Mouse (Mus musculus): ENCODE results near the gene Skiv2l. TPM values are rescaled to one million over a fixed set of nuclear protein-coding genes. Genes with fewer than 3 reads are reported as not detected.
A peak's percentile ranks its signal among the peaks of the same experiment; 100 is the strongest.
"Not testable (repeated sequence)": the region's sequence is repeated elsewhere in the genome, so short reads cannot be mapped to it uniquely, and the experiment has no call there.

The Skiv2l gene
- polyA plus RNA-seq, 1 experiment from 2014 or later = 27.3 TPM

GRCm38 (mm10) chr17:34844884-34845283, 5.1 kb downstream of the Skiv2l start:
- H3K36me3 ChIP-seq = peaks cover 84% of the 10 kb centered on the region
- H3K4me2 ChIP-seq = no peak overlapping the region
- no peak overlapping the region for H3K4me3 ChIP-seq
- 90% methylated on average over 13 of the region's 13 CpGs for WGBS
- no peak overlapping the region for H3K27ac ChIP-seq (replicated peaks)
- no peak overlapping the region for H3K9ac ChIP-seq
- H3K9me3 ChIP-seq = no peaks in the 10 kb centered on the region
- H3K4me1 ChIP-seq = peaks cover 7% of the 10 kb centered on the region
- H3K27me3 ChIP-seq (replicated peaks) = no peaks in the 10 kb centered on the region
- ATAC-seq (ENCODE audit: extremely low read depth, insufficient number of reproducible peaks, low FRiP score, low TSS enrichment) = no peak

- H3K4me3 ChIP-seq = no peak overlapping the region
- H3K36me3 ChIP-seq = peaks cover 74% of the 10 kb centered on the region
- H3K27me3 ChIP-seq (replicated peaks) = no peaks in the 10 kb centered on the region
- peaks cover 22% of the 10 kb centered on the region for H3K4me1 ChIP-seq
- WGBS = 74% methylated on average over 6 of the region's 6 CpGs
- H3K27ac ChIP-seq (replicated peaks) = no peak overlapping the region
- H3K4me2 ChIP-seq = peak overlapping the region; percentile 9; the same call in 1 of the 2 replicates
- H3K9me3 ChIP-seq = no peaks in the 10 kb centered on the region
- no peak for ATAC-seq (ENCODE audit: extremely low read depth, insufficient number of reproducible peaks, low FRiP score, low TSS enrichment)
- no peak overlapping the region for H3K9ac ChIP-seq
Observed at GRCm38 (mm10) chr17:34840736-34841307, 9.2 kb downstream of the Skiv2l start.

DNA sequence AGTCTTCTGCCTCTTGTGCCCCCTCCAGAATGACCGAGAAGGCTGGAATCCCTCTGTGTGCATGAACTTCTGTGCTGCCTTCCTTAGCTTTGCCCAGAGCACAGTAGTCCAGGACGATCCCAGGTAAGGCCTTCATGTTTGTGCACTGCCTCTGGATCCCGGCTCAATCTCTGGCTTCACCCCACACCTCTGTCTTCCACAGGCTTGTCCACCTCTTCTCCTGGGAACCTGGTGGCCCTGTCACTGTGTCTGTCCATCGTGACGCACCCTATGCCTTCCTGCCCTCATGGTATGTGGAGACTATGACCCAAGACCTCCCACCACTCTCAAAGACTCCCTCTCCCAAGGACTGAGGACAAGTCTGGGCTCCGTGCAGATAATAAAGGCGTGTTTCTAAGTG, 11.2 kb downstream of the Skiv2l start:
- no peak overlapping the region for H3K4me3 ChIP-seq
- no peaks in the 10 kb centered on the region for H3K27me3 ChIP-seq (replicated peaks)
- H3K4me2 ChIP-seq = peak overlapping the region; percentile 20; the same call in 1 of the 2 replicates
- ATAC-seq (ENCODE audit: extremely low read depth, insufficient number of reproducible peaks, low FRiP score, low TSS enrichment) = no peak
- peaks cover 26% of the 10 kb centered on the region for H3K4me1 ChIP-seq
- no peaks in the 10 kb centered on the region for H3K9me3 ChIP-seq
- no peak overlapping the region for H3K9ac ChIP-seq
- H3K36me3 ChIP-seq = peaks cover 66% of the 10 kb centered on the region
- WGBS = 81% methylated on average over 7 of the region's 7 CpGs
- H3K27ac ChIP-seq (replicated peaks) = no peak overlapping the region

DNA sequence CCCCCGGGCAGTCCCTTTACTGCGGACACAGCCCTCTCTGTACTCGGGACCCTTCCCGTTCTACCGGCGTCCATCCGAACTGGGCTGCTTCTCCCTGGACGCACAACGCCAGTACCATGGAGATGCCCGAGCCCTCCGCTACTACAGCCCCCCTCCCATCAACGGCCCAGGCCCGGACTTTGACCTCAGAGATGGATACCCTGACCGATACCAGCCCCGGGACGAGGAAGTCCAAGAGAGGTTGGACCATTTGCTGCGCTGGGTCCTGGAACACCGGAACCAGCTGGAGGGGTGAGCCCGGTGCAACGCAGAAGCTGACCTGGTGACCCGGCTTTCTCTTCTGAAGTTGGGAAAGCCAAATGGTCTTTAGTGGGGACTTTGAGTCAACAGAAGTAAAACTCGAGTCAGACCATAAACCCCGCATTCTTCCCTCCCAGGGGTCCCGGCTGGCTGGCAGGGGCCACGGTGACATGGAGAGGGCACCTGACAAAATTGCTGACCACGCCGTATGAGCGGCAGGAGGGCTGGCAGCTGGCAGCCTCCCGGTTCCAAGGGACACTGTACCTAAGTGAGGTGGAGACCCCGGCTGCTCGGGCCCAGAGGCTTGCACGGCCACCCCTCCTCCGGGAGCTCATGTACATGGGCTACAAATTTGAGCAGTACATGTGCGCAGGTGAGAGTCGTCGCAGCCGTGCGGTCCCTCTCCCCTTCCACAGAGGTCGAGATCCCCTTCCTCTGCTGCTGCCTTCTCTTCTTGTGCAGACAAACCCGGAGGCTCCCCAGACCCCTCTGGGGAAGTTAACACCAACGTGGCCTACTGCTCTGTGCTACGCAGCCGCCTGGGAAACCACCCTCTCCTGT, 12.3 kb downstream of the Skiv2l start:
- H3K4me1 ChIP-seq = peaks cover 26% of the 10 kb centered on the region
- WGBS = 36% methylated on average over 43 of the region's 43 CpGs
- H3K4me3 ChIP-seq = peak overlapping the region; percentile 91
- peak overlapping the region; percentile 99 for H3K4me2 ChIP-seq
- peak overlapping the region; percentile 69; the same call in 1 of the 2 replicates for H3K27ac ChIP-seq (replicated peaks)
- H3K27me3 ChIP-seq (replicated peaks) = no peaks in the 10 kb centered on the region
- peak overlapping the region; percentile 89 for H3K9ac ChIP-seq
- peaks cover 65% of the 10 kb centered on the region for H3K36me3 ChIP-seq
- ATAC-seq (ENCODE audit: extremely low read depth, insufficient number of reproducible peaks, low FRiP score, low TSS enrichment) = no peak
- H3K9me3 ChIP-seq = no peaks in the 10 kb centered on the region

- Histone ChIP-seq H3K27ac (replicated peaks) (peak within 1 kb of the TSS; percentile 69), H3K9ac (peak within 1 kb of the TSS; percentile 89), H3K4me3 (peak within 1 kb of the TSS; percentile 91), H3K4me2 (peak within 1 kb of the TSS; percentile 99), H3K4me1 (peaks cover 26% of the 10 kb centered on the region), H3K9me3 (no peaks in the 10 kb centered on the region), H3K36me3 (peaks cover 65% of the 10 kb centered on the region), H3K27me3 (replicated peaks) (no peaks in the 10 kb centered on the region)
- under 1% methylated on average over 40 of the region's 40 CpGs for WGBS
- peak; percentile 89 for ATAC-seq (ENCODE audit: extremely low read depth, insufficient number of reproducible peaks, low FRiP score, low TSS enrichment)
Observed at GRCm38 (mm10) chr17:34836856-34837221, 13.2 kb downstream of the Skiv2l start, which contains the start of the genes Stk19 and Dxo. Gene Stk19 (minus strand): TSS chr17:34836945. Gene Dxo (plus strand): TSS chr17:34837019.

GRCm38 (mm10) chr17:34836155-34836855, 13.7 kb downstream of the Skiv2l start:
- 4% methylated on average over 48 of the region's 48 CpGs for WGBS
- Histone ChIP-seq H3K4me2 (peak overlapping the region; percentile 99), H3K9me3 (no peaks in the 10 kb centered on the region), H3K4me1 (peaks cover 26% of the 10 kb centered on the region), H3K27ac (replicated peaks) (peak overlapping the region; percentile 69), H3K4me3 (peak overlapping the region; percentile 91), H3K9ac (peak overlapping the region; percentile 89), H3K27me3 (replicated peaks) (no peaks in the 10 kb centered on the region), H3K36me3 (peaks cover 65% of the 10 kb centered on the region)
- ATAC-seq (ENCODE audit: extremely low read depth, insufficient number of reproducible peaks, low FRiP score, low TSS enrichment) = peak; percentile 77

DNA sequence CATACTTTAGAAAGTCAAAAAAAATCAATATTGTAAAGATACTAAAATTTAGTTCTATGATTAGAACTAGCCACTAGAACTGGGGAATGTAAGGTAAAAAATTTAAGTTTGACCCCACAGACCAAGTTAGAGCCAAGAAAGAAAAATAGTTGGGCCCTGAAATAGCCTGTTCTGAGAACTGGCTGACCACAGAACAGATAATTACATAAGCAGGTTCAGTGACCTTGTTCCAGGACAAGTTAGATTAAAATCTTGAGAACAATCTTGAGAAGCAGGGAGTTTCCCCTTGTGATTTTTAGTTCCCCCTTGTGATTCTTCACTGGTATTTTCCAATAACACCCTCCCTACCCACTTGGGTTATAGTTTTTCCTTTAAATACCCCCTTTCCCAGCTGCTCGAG, 19.2 kb downstream of the Skiv2l start:
- not testable (repeated sequence) for H3K9me3 ChIP-seq; H3K4me2 ChIP-seq; H3K27ac ChIP-seq (replicated peaks); H3K9ac ChIP-seq; H3K27me3 ChIP-seq (replicated peaks); ATAC-seq (ENCODE audit: extremely low read depth, insufficient number of reproducible peaks, low FRiP score, low TSS enrichment); H3K4me1 ChIP-seq; H3K4me3 ChIP-seq
- H3K36me3 ChIP-seq = peaks cover 90% of the 10 kb centered on the region
- WGBS = 95% methylated on average over 1 of the region's 1 CpGs

GRCm38 (mm10) chr17:34814818-34815370, 35.1 kb downstream of the Skiv2l start:
- Histone ChIP-seq H3K4me1 (no peaks in the 10 kb centered on the region), H3K27me3 (replicated peaks) (peaks cover 4% of the 10 kb centered on the region; the same call in 1 of the 2 replicates), H3K36me3 (no peaks in the 10 kb centered on the region), H3K4me2 (no peak overlapping the region), H3K9me3 (no peaks in the 10 kb centered on the region), H3K4me3 (no peak overlapping the region), H3K9ac (no peak overlapping the region), H3K27ac (replicated peaks) (no peak overlapping the region)
- no peak for ATAC-seq (ENCODE audit: extremely low read depth, insufficient number of reproducible peaks, low FRiP score, low TSS enrichment)
- WGBS = 68% methylated on average over 7 of the region's 7 CpGs

DNA sequence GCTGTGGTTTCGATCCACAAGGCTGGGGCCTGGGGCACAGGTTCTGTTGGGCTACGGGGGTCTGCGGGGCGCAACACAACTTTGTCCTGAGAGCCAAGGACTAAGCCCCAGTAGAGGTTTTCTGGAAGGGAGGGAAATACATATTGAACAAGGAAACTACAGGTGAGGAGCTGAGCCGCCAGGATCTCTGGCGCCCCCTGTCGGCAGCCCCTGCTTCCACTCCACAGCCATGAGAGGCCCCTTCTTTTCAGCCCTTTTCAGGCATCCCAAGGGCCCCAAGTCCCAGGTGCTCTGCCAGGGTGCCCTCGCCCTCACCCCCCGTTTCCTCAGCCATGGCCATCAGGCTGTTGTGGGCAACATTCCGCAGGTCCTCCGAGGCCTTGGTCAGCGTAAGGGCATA, 36.3 kb downstream of the Skiv2l start:
- H3K9me3 ChIP-seq; H3K4me2 ChIP-seq; H3K27me3 ChIP-seq (replicated peaks); H3K9ac ChIP-seq; H3K4me3 ChIP-seq; ATAC-seq (ENCODE audit: extremely low read depth, insufficient number of reproducible peaks, low FRiP score, low TSS enrichment); H3K27ac ChIP-seq (replicated peaks); H3K36me3 ChIP-seq; H3K4me1 ChIP-seq: not testable (repeated sequence)
- 48% methylated on average over 12 of the region's 12 CpGs for WGBS

DNA sequence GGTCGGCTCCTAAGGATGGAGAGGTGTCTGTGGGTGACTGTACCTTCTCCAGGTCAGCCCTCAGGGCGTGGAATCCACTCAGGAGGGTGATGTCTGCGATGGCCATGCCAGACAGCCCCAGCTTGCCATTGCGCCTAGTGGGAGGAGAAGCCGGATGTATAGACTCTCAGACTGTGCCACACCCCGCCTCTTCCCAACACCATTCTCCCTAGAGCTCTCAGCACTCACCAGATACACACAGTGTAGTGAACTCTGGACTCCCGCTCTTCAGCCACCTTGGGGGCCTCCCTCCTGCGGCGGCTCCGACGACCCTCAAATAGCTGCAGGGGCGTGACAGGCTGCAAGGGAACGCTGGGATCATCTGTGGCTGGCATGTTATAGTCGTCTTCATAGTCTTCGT, 38.7 kb downstream of the Skiv2l start:
- no peaks in the 10 kb centered on the region for H3K4me1 ChIP-seq
- no peaks in the 10 kb centered on the region for H3K36me3 ChIP-seq
- WGBS = 64% methylated on average over 15 of the region's 15 CpGs
- H3K4me3 ChIP-seq = no peak overlapping the region
- no peak for ATAC-seq (ENCODE audit: extremely low read depth, insufficient number of reproducible peaks, low FRiP score, low TSS enrichment)
- no peak overlapping the region for H3K9ac ChIP-seq
- H3K27ac ChIP-seq (replicated peaks) = no peak overlapping the region
- no peaks in the 10 kb centered on the region for H3K9me3 ChIP-seq
- peaks cover 4% of the 10 kb centered on the region; the same call in 1 of the 2 replicates for H3K27me3 ChIP-seq (replicated peaks)
- no peak overlapping the region for H3K4me2 ChIP-seq

DNA sequence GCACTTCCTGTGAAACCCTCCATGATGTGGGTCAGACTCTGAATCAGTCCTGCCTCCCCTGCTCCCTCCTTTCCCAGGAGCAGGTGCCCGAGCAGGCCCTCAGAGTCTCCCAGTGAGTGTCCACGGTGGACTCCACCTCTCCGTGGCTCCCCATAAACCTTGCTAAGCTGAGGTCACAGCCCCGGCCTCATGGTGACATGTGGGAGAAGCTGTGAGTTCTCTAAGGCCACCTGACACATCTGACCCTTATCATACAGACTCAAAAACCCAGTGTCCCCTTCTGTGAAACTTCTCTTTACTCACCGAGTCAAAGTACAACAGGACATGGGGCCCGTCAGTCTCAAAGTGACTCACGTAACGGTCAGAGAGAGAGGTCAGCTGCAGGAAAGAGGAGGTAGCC, 39.2 kb downstream of the Skiv2l start:
- H3K4me3 ChIP-seq; H3K27ac ChIP-seq (replicated peaks); H3K36me3 ChIP-seq; H3K27me3 ChIP-seq (replicated peaks); H3K4me1 ChIP-seq; H3K9ac ChIP-seq; H3K9me3 ChIP-seq; H3K4me2 ChIP-seq; ATAC-seq (ENCODE audit: extremely low read depth, insufficient number of reproducible peaks, low FRiP score, low TSS enrichment): not testable (repeated sequence)
- 69% methylated on average over 8 of the region's 8 CpGs for WGBS
